Mouse (Mus musculus) liver, postnatal 0 days (tissue): ENCODE measurements around the gene Gpr150.

Experiments used
- CTCF ChIP-seq: sonication (generic); IDR thresholded peaks from 2 replicates; pipeline ENCODE4 v1.5.1; 2016; ENCODE audit warnings: antibody characterized with exemption, low read depth
- EP300 ChIP-seq: IDR thresholded peaks from 2 replicates; pipeline ENCODE4 v1.6.1; 2016; ENCODE audit warnings: antibody characterized with exemption, low read depth, mild to moderate bottlenecking

DNA sequence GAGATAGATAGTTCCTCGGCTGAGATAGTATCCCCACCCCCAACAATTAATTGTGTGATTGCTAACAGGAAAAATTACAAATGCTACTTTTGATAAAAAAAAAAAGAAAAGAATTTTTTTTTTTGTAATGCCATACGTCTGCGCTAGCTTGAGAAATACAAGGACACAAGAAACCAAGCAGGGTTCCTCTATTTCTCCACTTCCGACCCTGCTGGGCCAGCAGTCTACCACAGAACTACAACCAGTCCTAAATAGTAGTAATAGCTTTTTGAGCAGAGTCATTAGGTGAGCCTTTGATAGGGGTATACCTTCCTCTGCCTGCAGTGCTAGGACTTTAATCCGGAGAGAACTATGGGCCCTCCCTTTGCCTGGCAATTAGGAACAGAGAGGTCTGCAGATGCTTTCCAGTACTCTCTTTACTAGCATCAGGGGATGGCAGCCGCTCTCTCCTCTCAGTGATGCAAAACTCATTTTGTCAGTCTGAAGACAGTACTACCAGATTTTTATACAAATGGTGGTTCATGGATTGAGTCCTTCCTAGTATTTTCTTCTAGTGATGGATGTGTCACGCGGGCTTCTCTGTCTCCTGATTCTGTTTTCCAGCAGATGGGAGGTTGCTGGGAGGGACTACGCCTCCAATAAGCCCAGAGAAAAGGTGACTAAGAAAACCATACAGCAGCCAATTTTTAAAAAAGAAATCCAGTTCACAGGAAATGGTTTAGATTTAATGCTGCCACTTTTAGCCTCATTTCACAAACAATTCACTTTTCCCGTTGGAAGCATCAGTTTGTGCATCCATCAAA is 672 bp upstream of the Gpr150 start:
- no peak for TF ChIP-seq EP300
- no peak for TF ChIP-seq CTCF
